Mouse (Mus musculus) cerebellum, adult 9-10 months (tissue): ENCODE data around the gene Kctd17.

Source experiments
- DNase-seq: peaks from one replicate; pipeline ENCODE4 v3.0.0; 2022

Kctd17 gene

DNA sequence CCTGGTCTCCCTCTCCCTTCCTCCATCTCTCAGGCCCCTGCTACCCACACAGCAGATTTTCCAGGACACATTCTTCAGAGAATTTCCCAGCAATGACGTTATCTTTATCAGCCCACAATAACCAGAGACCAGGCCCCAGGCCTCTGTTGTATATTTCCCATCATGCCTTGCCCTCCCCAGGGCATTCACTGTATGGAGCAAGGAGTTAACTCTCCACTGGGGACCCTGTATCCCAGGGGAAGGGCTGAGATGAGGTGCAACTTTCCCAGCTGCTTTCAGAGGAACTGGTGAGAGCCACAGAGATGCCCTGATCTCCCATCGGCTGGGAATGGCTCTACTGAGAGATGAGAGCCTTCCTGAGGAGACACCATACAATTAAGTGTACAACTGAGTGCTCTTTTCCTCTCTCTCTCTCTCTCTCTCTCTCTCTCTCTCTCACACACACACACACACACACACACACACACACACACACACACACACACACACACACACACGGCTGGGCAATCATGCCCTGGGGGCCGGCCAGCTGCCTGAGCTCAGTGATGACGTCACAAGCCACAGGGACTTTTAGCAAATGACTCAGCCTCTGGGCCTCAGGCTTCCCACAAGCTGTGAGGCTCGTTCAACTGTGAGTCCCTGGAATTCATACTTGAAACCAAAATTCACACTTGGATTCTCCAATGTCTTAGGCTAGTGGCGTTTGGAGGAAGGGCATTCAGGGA lies 21.5 kb downstream of the Kctd17 start:
- no peak for DNase-seq

- DNase-seq: no peak
These were observed 22.0 kb downstream of the Kctd17 start for GRCm38 (mm10) chr15:78450419-78450768.

GRCm38 (mm10) chr15:78451201-78451600 lies 22.8 kb downstream of the Kctd17 start:
- no peak for DNase-seq

GRCm38 (mm10) chr15:78452929-78453328 lies 24.6 kb downstream of the Kctd17 start:
- no peak for DNase-seq

DNA sequence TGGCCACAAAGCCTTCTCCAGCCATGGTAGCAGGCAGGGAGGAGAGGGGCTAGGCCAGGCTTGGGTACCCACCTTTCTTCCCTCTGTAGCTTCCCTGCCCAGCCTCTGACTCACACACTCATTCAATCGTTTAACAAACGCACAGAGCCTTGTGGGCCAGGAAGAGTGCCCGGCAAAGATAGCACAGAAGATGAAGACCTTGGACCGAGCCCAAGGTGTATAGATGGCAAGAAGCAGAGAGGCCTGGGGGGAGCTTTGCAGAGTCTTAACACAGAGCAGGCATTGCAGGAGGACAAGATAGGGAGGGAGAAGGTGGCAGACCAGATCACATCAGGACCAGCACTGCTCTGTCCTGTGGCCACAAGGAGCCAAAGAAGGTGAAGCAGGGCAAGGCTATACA lies 26.8 kb downstream of the Kctd17 start:
- DNase-seq: no peak

- no peak for DNase-seq
These were observed 27.7 kb downstream of the Kctd17 start for GRCm38 (mm10) chr15:78456051-78456450.

GRCm38 (mm10) chr15:78457193-78457592 lies 28.8 kb downstream of the Kctd17 start:
- DNase-seq: no peak

DNA sequence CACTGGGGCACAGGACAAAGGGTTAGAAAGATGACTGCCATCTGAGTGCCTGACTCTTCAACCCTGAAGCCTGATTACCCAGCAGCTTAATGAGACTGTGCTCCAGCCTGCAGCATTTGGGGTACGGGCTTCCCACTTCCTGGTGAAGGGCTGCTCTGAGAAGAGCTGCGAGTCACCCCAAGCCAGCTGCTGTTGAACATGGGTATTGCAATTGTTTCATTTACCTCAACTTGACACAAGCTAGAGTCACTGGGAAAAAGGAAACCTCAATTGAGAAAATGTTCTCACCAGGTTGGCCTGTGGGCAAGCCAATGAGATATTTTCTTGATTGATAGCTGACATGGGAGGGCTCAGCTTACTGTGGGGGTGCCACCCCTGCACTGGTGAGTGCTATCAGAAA lies 34.6 kb downstream of the Kctd17 start:
- no peak for DNase-seq

- no peak for DNase-seq
These were observed 38.4 kb downstream of the Kctd17 start for GRCm38 (mm10) chr15:78466809-78467208.

- DNase-seq: no peak
These were observed 39.2 kb downstream of the Kctd17 start for GRCm38 (mm10) chr15:78467570-78467969.

- DNase-seq: no peak
These were observed 40.1 kb downstream of the Kctd17 start, which contains the start of gene Tmprss6 for GRCm38 (mm10) chr15:78468379-78468937. Tmprss6 (minus strand) TSS chr15:78468634.

- DNase-seq: no peak
These were observed 42.3 kb downstream of the Kctd17 start for GRCm38 (mm10) chr15:78470495-78471276.

DNA sequence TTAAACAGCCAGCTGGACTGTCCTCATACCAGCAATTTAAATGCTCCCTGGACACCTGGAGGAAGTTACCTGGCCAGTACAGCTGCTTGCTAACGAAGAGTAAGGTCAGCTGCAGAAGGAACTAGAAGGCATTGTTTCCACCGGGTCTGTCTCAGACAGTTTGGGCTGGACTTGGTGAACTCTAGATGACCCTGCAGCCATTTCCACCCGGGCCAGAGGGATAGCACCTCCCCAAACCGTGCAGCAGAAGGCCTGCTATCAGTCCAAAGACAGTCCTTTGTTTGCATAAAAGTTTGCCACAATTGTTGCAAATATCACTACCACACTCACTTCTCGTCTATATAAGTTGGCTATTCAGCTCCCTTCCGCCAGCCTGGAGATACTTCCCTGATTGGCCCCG lies 43.5 kb downstream of the Kctd17 start:
- DNase-seq: no peak

DNA sequence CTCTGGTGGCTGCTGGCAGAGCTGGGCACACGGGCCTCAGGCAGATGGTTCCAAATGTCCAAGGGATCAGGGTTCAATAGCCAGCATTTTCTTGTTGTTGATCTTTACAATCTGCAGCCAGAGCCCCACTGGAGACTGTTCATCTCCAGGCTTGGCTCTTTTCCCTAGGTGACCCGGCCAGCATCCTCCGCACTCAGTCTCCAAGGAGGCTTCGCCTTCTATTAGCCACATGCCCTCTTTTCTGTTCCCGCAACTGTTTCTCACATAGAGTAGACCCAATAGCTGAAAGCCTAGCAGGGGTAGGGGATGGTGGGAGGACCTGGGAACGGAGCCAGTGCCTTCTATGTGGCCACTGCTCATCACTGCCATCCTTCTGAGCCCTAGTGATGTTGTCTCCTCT lies 45.1 kb downstream of the Kctd17 start:
- no peak for DNase-seq

DNA sequence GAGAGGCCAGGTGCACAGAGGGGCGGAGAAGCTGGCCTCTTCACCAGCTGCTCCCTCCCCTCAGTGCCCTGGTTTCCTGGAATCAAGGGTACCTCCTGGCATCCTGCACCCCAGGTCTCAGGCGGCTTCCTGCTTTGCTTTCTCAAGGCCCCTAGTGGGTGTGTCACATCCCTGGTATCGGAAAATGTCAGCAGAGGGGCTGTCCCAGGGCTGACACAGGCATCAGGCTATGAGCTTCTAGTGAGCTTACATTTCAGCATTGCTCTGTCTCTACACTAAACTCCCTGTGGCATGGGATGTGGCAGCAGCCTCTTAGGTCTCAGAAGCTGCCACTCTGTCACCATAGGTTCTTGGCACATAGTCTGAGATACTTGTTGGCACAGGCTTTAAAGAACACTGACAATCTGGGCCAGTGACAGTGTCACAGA lies 47.3 kb downstream of the Kctd17 start:
- DNase-seq: no peak

DNA sequence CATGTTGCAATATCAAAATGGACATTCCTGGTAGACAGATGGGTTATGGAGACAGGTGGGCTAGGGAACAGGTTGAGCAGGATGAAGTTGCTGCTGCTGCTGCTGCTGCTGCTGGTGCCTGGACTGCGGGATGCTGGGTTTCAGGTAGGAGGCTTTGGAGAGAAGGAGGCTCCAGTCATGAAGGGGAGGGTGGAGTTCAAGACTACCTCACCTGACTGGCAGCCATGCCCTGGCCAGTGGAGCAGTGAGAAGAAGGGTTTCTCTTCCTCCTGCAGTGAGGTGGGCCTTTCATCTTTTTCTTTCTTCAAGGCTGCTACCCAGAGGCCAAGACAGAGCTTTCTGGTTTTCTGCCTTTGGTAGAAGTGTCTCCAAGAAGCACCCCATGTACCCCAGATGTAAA lies 48.5 kb downstream of the Kctd17 start:
- no peak for DNase-seq

DNA sequence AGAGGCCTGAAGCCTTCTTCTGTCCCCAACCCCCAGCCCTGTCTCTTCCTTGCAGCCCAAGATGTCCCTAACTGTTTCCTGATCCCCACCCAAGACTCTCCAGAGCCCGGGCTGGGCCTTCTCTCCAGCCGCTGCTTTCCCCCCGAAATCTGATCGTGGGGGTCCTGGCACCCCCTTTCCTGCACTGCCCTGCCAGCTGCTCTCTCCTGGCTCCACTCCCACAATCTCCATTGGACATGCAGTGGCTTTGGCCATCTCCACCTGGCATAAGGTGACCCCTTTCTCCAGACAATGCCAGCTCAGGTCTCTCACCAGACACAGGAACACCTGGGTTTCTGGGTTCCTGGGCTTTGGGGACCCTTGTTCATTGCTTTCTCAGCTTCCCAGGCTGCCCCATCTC lies 49.7 kb downstream of the Kctd17 start:
- no peak for DNase-seq

DNA sequence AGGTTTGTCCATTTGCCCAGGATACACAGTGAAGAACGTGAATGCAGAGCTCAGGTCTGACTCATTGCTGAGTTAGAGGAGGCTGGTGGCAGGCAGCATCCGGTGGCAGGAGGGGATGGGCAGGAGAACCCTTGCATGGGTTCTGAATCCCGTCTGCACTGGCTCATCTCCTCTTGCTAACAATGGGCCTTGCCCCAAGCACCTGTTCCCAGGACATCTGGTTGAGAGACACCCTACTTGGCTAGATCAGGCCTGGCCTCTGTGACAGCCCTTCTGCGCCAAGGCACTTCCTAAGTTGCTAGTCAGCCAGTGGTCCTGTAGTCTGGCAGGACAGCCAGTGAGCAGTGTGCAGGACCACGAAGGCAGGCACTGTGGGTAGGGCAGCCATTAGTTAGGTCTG lies 51.1 kb downstream of the Kctd17 start:
- DNase-seq: no peak

DNA sequence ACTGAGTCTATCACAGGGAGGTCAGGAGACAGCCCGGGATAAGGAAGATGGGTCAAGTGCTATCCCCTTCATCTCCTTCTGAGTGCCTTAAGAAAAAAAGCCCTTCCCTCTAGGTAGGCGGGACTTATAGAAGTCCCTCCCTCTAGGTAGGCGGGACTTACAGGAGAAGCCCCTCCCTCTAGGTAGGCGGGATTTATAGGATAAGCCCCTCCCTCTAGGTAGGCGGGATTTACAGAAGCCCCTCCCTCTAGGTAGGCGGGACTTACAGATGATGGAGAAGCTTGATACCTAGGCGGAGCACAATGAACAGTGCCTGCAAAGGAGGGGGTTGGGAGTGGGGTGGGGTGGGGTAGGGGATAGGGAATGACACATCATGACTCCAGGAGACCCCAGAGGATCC lies 51.7 kb downstream of the Kctd17 start:
- DNase-seq: no peak

DNA sequence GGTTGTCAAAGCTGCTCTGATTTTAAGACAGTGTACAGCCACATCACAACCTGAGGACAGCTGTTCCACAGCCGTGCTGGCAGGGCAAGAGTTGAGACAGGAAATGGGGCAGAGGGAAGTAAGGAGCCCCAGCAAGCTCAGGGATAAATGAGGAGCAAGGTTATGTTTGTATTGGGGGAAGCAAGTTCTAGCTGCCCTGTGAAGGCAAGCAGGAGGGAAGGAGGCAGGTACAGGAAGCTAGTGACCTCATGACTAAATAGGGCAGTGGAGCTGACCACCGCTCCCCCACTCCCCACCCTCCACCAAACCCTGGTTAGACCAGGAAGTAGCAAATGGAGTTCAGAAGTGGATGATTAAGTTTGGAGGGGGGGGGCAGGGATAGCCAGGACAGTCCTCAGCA lies 52.6 kb downstream of the Kctd17 start:
- DNase-seq: no peak

GRCm38 (mm10) chr15:78481448-78482000 lies 53.2 kb downstream of the Kctd17 start:
- peak; percentile 67 for DNase-seq

DNA sequence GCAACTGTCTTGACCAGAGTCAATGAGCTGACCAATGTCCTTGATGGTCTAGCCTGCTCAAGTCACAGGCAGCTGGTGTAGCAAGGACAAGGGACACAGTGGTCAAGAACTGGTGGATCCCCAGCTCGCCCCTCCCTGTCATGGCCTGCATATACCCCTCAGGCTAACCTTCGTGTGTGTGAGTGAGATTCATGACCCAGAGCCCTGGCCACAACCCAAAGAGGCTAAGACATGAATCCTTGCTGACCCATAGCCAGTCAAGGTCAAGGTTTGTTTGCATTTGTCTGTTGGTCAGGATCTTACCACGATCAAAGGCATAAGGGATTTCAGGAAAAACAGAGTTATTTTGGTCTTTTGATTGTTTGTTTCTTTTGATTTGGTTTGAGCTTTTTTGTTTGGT lies 54.2 kb downstream of the Kctd17 start:
- no peak for DNase-seq

GRCm38 (mm10) chr15:78483311-78483710 lies 54.9 kb downstream of the Kctd17 start:
- DNase-seq: peak; percentile 89

GRCm38 (mm10) chr15:78486564-78486963 lies 58.2 kb downstream of the Kctd17 start:
- no peak for DNase-seq
